Mouse (Mus musculus) activated CD4-positive, CD25-positive, alpha-beta regulatory T cell, adult 4 months (primary cell): ENCODE results near the gene Sap30. TPM values are rescaled to one million over a fixed set of nuclear protein-coding genes. Genes with fewer than 3 reads are reported as not detected.
A peak's percentile ranks its signal among the peaks of the same experiment; 100 is the strongest.
"Not testable (repeated sequence)": the region's sequence is repeated elsewhere in the genome, so short reads cannot be mapped to it uniquely, and the experiment has no call there.

ENCODE experiments used
- ATAC-seq: one replicate; pipeline ENCODE4 v1.8.0; 2017
- polyA plus RNA-seq, 2 experiments: library from polyadenylated mRNA; unstranded; fragments of 100-300 nt; shearing (Covaris generic); gene quantifications; one replicate each; pipeline ENCODE4 v1.2.1; 2017

Gene Sap30
- polyA plus RNA-seq: under 1 TPM; 0.94 to 0.99 TPM

DNA sequence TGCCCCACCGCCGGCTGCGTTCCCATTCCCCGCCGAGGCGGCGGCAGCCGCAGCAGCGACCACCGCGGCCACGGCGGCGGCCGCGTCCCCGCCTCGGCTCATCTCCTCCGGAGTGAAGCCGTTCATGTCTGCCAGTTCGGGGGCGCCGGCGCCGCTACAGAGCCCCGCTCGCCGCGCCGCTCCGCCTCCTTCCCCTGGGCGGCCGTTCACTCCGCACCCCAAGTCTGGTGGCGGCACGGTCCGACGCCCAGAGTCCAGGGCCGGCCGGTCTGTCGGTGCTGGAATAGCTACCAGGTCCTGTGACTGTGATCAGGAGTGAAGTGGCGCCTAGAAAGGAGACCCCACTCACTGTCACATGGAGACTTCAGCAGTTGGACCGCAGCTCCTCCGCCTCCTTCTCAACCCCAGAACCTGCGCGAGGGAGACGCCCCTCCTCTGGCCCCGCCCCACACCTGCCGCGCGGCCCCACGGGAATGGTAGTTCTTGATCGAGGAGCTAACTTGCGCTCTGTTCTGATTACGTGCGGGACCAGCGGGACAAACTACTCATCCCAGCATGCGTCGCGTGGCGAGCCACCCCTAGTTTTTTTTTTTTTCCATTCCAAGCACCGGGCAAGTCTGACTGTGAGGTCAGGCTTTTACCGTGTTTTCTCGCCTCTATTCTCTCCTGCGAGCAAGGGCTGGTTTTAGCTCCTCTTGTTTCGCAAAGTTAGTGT is at the start of gene Sap30:
Gene Sap30 (minus strand): TSS at position 420 of the 715 bp plus-strand sequence.
- peak; percentile 96 for ATAC-seq

DNA sequence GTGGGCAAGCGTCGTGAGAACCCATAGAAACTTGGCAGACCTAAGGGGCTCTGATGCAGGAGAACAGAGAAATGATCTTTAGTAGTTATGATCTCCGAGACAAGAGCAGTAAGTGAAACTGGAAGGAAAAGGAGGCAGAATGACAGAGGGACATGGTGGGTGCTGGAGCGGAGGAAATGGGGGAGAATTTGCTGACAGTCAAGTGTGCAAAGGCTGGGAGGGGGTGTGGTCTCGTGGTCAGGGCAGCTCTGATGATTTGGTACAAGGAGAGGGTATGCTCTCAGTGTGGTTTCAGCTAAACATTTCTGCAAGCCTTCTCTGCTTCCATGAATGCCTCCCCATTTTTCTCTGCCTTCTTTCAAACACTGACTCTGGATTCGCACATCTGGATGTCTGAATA is 48.5 kb upstream of the Sap30 start:
- ATAC-seq: no peak

DNA sequence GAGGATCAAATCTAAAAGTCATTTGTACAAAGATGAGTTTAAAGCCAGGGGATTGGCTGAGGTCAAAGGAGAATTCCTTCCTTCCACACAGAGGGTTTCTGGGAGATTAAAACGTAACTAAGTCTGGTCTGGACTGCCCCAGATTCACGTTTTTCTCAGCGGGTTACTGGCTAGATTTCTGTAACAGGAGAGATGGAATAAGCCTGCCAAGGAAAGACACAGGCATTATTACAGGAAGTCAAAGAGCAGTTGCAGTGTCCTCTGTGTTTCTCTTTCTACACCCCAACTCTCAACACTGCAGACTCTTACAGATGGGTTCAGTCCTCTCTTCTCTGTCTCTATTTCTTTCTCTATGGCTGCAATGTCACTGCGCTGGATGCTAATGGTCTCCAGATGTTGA is 46.8 kb upstream of the Sap30 start:
- no peak for ATAC-seq

DNA sequence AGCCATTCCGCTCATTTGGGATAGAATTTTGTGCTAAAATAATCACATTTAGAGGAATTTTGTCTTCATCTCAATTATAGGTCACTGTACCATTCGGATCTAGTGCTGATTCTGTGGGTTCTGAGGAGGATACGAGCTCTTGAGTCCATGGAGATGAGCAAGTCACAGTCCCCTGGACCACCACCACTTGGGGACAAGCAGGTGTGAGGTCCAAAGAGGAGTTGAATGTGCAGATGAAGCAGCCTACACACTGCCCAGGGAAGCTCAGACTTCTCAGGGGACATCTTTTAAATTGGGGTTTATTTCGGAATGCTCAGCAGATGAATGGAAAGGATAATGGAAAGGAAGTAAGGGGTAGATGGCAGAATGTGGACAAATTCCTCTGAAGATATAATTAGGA is 45.4 kb upstream of the Sap30 start:
- no peak for ATAC-seq

DNA sequence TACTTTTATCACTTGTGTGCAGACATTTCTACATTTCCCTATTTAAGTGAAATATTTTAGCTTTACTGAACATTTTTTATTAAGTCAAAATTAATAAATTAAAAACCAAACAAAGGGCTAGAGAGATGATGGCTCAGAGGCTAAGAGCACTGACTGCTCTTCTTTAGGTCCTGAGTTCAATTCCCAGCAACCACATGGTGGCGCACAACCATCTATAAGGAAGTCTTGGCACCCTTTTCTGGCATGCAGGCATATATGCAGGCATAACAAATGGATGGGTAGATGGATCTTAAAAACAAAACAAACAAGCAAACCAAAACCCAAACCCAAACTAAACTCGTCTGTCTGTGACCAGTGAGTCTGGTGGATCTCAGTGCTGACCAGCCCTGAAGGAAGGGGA is 44.6 kb upstream of the Sap30 start:
- no peak for ATAC-seq

DNA sequence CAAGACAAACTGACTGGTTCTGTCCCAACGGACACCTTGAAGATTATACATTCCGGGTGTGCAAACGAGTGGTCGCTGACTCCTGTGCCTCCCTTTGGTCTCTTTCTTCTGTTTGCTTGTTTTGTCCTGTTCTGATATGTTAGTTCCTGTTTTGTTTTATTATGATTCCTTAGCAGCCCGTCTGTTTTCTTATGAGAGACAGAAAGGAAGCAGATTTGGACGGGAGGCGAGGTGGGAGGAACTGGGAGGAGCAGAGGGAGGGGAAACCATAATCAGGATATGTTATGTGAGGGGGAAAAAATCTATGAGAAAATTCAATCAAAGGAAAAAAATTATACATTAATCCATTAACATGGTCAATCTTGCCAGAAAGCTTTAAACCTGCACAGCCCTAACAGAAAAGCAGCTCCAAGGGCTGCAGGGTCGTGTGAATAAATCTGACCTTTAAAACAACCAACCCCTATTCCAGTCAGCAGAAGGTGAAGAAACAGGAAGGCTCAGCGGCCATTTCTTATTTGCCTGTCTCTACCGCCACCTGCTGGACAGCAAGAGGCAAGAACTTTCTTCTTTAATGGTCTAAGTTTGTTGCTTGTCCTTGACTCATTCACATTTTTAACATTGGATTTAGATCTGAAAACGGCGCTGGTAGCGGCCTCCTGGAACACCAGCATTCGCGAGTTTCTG is 43.1 kb upstream of the Sap30 start:
- ATAC-seq: peak; percentile 82

DNA sequence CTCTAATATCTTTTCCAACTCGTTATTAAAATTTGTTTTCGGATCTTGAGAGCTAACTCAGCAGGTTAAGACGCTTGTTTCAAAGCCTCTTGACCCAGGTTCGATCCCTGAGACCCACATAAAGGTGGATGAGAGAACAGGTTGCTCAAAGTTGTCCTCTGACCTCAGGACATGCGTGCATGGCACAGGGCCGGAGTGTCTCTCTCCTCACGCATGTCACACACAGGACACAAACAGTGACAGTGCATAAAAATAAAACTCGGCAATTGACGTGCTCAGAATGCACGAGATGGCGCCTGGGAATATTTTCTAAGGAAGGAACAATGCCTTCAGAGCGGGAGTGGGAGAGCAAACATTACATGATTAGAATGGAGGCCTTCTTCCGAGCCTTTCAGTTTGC is 42.6 kb upstream of the Sap30 start:
- no peak for ATAC-seq

DNA sequence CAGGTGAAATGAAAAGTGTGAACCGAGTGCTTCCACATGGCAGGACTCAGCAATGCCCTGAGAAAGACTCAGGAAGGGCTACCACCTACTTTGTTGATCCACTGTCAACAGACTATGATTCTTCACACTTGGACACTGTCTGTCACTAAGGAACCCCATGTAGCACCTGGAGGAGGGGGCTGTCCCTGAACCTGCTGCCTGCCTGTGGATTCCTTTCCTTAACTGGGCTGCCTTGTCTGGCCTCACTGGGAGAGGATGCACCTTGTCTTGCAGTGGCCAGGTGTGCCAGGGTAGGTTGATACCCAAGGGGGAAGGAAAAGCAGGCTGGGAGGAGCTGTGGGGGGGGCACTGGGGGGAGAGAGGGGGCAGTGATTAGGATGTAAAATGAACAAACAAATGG is 40.4 kb upstream of the Sap30 start:
- ATAC-seq: no peak

DNA sequence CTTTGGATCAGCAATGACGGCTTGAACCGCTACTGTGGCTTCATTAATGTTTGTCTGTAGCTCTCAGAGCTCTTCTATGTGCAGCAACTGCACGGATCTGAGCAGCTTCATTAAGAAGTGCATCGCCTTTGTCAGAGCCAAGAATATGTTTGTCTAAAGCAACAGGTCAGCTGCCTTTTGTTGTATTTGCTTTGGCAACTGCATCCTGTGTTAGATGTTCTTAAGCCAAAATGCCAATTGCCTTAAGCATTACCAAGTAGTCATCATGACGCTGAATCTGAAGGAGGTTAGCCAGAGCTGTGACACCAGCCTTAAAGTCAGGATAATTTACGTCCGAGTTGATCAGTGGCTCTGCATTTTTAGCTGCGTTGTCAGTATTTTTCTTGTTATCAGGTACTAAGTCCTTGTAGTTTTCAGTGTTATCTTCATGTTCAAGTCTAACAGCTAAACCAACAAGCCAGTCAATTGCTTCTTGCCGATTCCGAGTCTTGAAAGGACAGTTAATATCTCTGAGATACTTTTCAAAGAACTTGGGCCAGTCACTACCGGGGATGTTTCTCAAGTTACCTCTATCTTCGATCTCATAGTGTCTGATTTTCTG is 32.6 kb upstream of the Sap30 start:
- ATAC-seq: no peak

DNA sequence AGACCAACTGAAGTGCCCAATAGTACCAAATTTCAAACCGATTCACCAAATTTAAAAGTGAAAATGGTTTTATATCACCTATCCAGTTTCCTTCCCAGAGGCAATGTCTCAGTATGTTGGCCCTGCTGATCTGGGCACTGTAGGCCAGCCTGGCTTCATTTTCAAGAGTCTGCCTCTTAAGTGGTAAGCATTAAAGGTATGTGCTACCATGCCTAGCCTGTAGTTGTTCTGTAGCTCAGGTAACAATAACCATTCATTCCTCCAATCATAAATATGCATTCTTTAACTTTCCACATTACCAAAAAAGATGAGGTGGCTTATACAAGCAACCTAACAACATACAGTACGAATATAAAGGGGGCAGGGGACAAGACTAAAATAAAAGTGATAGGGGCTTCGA is 30.1 kb upstream of the Sap30 start:
- ATAC-seq: no peak

DNA sequence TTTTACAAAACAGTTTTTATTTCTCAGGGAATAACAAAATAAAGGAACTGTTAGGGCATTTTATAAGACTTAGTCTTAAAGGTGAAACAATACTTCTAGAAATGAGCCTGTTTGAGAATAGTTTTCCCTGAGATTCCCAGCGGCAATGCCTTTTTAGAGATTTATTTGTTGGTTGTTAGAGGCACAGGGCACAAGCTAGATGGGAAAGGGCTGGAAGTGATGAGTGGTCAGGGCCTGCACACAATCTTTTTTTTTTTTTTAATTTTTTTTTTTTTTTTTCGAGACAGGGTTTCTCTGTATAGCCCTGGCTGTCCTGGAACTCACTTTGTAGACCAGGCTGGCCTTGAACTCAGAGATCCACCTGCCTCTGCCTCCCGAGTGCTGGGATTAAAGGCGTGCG is 29.0 kb upstream of the Sap30 start:
- ATAC-seq: not testable (repeated sequence)

DNA sequence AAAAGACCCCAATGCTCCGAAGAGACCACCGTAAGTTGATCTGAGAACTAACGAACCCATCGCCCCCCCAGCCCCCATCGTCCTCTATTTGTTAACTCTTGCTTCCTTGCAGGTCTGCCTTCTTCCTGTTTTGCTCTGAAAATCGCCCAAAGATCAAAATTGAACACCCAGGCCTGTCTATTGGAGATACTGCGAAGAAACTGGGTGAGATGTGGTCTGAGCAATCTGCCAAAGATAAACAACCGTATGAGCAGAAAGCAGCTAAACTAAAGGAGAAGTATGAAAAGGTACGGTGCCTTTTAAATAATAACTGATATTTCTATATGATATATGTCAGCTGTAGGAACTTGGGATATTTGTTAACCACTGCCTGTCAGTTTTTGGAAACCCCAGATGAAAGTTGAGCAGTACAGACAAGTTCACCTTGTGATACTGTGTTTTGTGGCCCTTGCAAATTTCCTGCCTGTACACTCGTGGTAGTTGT is 25.6 kb upstream of the Sap30 start:
- not testable (repeated sequence) for ATAC-seq

DNA sequence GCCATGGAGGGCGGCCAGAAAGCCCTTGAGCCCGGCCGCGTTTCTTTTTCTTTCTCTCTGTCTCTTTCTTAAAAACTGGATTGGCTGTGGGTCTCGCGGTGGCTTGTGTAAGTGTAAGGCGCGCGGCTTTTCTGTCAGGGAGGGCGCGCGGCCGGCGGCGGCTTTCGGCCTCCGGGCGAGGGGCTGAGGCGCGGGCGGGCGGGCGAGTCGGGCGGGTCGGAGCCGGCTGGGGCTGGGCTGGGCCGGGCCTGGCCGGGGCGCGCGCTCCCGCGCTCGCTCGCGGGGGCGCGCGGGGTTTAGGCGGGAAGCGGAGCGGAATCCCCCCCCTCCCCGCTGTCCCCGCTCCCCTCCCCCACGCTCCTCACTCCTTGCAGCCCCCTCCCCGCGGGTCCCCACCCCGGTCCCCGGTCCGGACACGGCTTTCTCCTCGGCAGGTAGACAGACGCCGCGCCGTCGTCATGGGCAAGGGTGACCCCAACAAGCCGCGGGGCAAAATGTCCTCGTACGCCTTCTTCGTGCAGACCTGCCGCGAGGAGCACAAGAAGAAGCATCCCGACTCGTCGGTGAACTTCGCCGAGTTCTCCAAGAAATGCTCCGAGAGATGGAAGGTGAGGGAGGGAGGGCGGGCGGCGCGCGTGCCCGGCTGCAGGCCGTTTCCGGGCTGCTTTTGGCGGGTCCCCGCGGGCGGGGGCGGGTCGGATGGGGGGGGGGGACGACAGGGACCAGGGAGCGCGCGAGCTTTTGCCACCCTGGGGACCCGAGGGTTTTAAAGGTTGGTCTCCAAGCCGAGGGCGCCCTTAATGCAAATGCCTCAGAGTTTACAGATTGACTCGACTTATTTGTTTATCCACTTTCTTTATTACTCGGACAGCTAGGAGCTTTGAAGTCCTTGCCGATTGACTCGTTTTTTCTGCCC is 24.7 kb upstream of the Sap30 start:
- no peak for ATAC-seq

DNA sequence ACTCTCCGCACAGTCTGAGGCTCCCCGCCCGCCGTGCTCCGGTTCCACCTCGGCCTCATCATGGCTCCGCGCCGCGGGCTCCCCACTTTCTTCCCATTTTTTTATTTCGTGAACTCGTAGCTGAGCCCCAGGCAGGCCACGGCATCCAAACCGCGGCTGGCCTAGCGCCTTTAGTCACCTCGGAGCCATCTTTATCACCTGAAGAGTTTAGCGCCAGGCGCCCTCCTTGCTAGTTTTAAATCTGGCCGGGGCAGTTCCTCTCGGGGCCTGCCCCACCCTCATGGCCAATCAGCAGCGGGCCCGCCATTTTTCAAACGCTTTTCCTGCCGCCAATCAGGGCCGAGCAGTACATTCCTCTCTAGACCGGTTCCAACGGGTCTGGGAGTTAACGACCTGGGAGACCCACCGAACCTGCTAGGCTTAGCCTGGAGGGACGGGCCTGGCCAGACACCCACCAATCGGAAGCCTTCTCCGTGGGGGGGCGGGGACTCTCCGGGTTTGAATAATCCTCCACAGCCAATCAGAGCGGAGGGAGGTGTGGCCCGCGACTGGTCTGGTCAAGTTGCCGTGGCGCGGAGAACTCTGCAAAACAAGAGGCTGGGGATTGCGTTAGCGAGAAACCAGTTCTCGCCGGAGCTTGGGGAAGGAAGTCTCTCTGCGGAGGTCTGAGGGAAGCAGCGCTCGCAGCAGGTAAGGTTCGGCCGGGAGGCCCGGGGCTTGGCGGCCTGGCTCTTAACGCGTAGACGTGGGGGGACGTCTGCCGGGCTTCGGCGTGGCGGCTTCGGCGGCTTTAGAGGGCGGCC is 23.9 kb upstream of the Sap30 start, which contains the start of gene Hmgb2:
Gene Hmgb2 (plus strand): TSS at position 592 of the 803 bp plus-strand sequence.
- peak; percentile 95 for ATAC-seq

DNA sequence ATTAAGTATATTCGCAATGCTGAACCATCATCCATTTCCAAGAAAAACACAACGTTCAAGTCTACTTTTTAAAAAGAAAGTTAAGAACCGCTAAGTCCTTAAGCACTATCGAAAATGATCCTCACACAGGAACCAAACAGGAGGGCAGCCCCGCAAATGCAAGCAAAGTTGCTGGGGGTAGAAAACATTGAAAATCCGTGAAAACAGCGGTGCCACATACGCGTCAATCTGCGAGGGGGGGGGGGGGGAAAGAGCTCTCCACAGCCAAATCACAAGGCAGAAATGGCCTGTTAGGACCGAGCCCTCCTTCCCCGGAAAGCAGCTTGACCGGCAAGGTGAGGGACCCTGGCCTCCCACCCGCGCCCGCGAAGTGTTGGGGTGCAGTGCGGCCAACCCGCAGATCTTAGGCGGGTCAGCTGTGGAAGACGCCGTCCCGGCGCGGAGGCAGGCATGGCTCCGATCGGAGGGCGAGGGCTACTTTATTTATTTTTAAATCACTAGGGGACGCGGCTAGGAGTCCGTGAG is 23.2 kb upstream of the Sap30 start:
- ATAC-seq: no peak

DNA sequence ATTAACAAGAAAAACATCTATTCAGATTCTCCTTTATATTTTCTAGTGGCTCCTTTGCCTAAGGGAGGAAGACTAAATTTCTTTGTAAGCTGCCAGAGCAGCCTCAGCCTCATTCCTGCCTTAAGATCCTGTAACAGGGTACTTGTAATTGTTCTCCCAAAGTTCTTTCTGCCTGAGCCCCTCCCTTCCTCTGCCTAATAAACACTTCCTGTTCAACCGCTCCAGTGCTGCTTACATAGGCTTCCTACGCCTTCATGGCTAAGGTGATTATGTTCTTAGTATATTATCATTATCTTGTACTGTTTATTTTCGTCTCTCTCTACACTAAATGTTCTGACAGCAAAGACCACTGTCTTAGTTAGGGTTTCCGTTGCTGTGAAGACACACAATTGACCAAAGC is 21.0 kb upstream of the Sap30 start:
- ATAC-seq: no peak

DNA sequence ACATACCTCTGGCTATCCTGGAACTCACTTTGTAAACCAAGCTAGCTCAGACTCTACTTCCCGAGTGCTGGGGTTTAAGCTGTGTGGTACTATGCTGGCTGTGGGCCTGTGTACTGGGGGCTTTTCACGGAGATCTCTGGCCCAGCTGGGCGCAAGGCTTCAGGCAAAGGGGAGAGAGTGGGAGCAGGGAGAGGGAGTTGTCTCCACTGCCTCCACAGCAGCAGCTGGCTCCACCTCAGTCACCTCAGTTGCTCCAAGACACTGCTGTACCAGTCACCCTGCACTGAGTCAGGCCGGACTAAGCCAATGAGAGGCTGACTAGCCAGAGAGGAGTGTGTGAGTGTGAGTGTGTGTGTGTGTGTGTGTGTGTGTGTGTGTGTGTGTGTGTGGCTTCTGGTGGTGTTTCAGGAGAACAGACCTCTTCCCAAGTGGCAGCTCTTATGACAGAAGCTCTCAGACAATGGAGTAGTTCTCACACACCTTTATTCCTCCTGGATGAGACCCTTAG is 19.9 kb upstream of the Sap30 start:
- no peak for ATAC-seq

DNA sequence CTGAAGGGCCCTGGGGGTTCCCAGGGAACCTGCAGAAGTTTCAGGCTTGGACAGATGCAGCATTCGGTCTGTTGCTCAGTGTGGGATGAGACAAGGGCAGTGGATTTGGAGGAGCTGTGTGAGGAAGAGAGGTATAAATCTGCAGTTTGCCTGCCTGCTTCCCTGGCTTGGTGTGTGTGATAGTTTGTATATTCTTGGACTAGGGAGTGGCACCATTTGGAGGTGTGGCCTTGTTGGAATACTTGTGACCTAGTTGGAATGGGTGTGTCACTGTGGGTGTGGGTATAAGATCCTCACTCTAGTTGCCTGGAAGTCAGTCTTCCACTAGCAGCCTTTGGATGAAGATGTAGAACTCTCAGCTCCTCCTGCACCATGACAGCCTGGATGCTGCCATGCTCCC is 17.8 kb upstream of the Sap30 start:
- not testable (repeated sequence) for ATAC-seq

DNA sequence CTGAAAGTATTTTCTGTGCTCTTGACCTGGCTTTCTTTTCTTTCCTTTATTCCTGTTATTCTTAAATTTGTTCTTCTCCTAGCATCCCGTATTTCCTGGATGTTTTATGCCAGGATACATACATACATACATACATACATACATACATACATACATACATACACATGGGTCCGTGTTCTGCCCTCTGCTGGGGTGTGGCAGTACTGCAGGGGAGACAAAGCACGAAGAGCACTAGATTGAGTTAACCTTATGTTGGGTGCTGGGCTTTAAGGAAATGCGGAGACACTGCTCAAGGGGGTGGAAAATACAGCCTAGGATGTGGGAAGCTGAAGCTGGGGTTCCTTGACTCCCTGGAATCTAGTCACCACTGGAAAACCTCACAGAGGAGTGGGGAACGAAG is 16.0 kb upstream of the Sap30 start:
- peak; percentile 89 for ATAC-seq

DNA sequence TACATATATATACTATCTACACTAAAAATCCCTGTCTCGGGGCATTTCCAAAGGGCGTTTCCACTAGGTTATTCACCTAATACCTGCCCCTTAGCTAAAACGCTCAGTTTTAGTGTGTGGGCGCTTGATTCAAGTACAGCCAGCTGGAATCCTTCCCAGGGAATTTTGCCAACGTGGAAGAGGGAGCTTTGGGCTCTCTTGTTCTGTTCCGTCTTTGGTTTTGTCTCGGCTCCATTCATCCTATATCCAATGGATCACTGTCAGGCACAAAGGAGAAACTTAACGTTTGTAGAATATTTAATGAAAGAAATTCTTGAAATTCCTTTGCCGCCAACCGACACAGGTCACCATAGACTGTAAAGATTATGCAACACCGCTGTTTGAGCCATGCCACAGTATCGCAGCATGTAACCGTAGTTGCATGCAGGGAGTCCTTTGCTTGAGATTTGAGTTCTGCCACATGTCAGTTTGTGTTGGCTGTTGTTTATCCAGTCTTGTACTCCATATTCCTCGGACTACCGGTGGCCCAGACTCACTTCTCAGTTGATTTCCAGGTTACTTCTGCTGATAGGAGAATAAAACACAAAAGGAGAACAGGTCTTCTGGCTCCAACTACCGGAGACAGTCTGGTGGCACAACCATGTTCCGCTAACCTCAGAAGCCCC is 11.3 kb upstream of the Sap30 start:
- ATAC-seq: no peak

DNA sequence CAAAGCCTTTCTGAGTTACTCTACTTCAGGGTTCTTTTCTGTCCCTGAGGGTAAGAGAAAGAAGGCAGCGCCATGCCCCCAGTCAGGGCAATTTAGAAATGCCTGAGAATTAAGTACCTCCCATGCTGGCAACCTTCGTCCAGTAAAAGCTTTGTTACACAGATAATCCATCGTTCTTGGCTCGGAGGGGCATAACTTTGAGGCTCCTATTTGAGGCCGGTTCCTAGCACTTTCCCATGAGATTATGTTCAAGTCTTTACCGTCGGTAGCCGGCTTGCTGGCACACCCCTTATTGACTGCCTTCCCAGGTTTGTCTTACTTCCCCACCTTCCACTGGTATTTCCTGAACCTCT is 10.8 kb upstream of the Sap30 start:
- ATAC-seq: no peak
